Mouse (Mus musculus): ENCODE data around the gene Hepacam. TPM values are rescaled to one million over a fixed set of nuclear protein-coding genes. Genes with fewer than 3 reads are reported as not detected.

Gene Hepacam
- polyA plus RNA-seq, 1 experiment = not detected

GRCm38 (mm10) chr9:37347988-37348642, 19.0 kb upstream of the Hepacam start, which contains the start of gene Ccdc15:
Ccdc15 (minus strand) TSS chr9:37348432.
- Histone ChIP-seq H3K79me2 (ENCODE audit: control insufficient read depth, insufficient read depth) (no peaks in the 10 kb centered on the region), H3ac (ENCODE audit: control insufficient read depth, insufficient read length) (peak within 1 kb of the TSS; percentile 23), H3K4me2 (ENCODE audit: low read depth) (peak within 1 kb of the TSS; percentile 86), H3K36me3 (ENCODE audit: control insufficient read depth, insufficient read depth) (no peaks in the 10 kb centered on the region), H3K4me3 (peak within 1 kb of the TSS; percentile 52), H3K27me3 (ENCODE audit: control insufficient read depth, insufficient read depth, insufficient read length) (no peaks in the 10 kb centered on the region)
- TF ChIP-seq POLR2A (IDR thresholded peaks at IDR 0.05; ENCODE audit: insufficient read length, low read depth) (peak; percentile 85), SRF (IDR thresholded peaks at IDR 0.05; ENCODE audit: control insufficient read depth, insufficient read length, low read depth) (peak; percentile 47), POLR2AphosphoS2 (IDR thresholded peaks at IDR 0.05; ENCODE audit: insufficient read length, low read depth) (peak; percentile 81), TCF3 (IDR thresholded peaks at IDR 0.05; ENCODE audit: insufficient read length, low read depth) (no peak), MYOG (IDR thresholded peaks at IDR 0.05; ENCODE audit: control insufficient read depth in 1 of 3, insufficient read depth in 1 of 3, insufficient read length in 2 of 3, low read depth in 2 of 3) (peak in 1 of 3 experiments; percentile 23), E2F4 (IDR thresholded peaks at IDR 0.05; ENCODE audit: insufficient read depth) (peak; percentile 90), MYOD1 (IDR thresholded peaks at IDR 0.05; ENCODE audit: control insufficient read depth in 1 of 3, insufficient read length in 2 of 3, low read depth in 2 of 3) (no peak)

DNA sequence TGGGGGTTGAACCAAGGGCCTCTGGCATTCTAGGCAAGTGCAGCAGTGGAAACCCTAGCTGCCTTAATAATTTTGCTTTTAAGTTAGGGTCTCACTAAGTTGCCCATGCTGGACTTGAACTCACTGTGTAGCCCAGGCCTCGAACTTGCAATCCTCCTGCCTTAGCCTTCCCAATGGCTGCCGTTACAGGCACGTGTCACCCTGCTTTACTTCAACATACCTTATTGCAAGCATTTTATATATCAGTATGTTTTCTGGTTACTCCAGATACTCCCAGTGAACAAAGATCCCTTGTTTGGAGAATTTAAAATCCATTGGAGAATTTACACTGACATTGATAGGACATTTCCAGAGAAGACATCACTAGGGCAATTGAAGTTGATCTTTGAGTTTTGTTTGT, 18.1 kb upstream of the Hepacam start:
- Histone ChIP-seq H3K36me3 (ENCODE audit: control insufficient read depth, insufficient read depth) (no peaks in the 10 kb centered on the region), H3K4me3 (peak overlapping the region; percentile 52), H3K27me3 (ENCODE audit: control insufficient read depth, insufficient read depth, insufficient read length) (no peaks in the 10 kb centered on the region), H3ac (ENCODE audit: control insufficient read depth, insufficient read length) (peak overlapping the region; percentile 23), H3K79me2 (ENCODE audit: control insufficient read depth, insufficient read depth) (no peaks in the 10 kb centered on the region), H3K4me2 (ENCODE audit: low read depth) (peak overlapping the region; percentile 86)
- TF ChIP-seq MAX (IDR thresholded peaks at IDR 0.05; ENCODE audit: low read depth) (no peak), POLR2AphosphoS2 (IDR thresholded peaks at IDR 0.05; ENCODE audit: insufficient read length, low read depth) (no peak), POLR2A (IDR thresholded peaks at IDR 0.05; ENCODE audit: insufficient read length, low read depth) (no peak), E2F4 (IDR thresholded peaks at IDR 0.05; ENCODE audit: insufficient read depth) (no peak), TCF12 (IDR thresholded peaks at IDR 0.05; ENCODE audit: insufficient read depth, poor library complexity, severe bottlenecking) (no peak), MYOD1 (IDR thresholded peaks at IDR 0.05; ENCODE audit: control insufficient read depth in 1 of 3, insufficient read length in 2 of 3, low read depth in 2 of 3) (no peak)

GRCm38 (mm10) chr9:37351266-37351665, 15.9 kb upstream of the Hepacam start:
- Histone ChIP-seq H3K4me2 (ENCODE audit: low read depth) (no peak overlapping the region), H3K4me3 (no peak overlapping the region), H3K79me2 (ENCODE audit: control insufficient read depth, insufficient read depth) (no peaks in the 10 kb centered on the region), H3K27me3 (ENCODE audit: control insufficient read depth, insufficient read depth, insufficient read length) (no peaks in the 10 kb centered on the region), H3K36me3 (ENCODE audit: control insufficient read depth, insufficient read depth) (no peaks in the 10 kb centered on the region), H3ac (ENCODE audit: control insufficient read depth, insufficient read length) (no peak overlapping the region)
- TF ChIP-seq MYOD1 (IDR thresholded peaks at IDR 0.05; ENCODE audit: control insufficient read depth in 1 of 3, insufficient read length in 2 of 3, low read depth in 2 of 3) = no peak
- no peak for TF ChIP-seq POLR2AphosphoS2 (IDR thresholded peaks at IDR 0.05; ENCODE audit: insufficient read length, low read depth)
- no peak for TF ChIP-seq TCF12 (IDR thresholded peaks at IDR 0.05; ENCODE audit: insufficient read depth, poor library complexity, severe bottlenecking)
- no peak for TF ChIP-seq REST (IDR thresholded peaks at IDR 0.05; ENCODE audit: insufficient read depth, insufficient read length)
- TF ChIP-seq MAX (IDR thresholded peaks at IDR 0.05; ENCODE audit: low read depth) = no peak
- no peak for TF ChIP-seq TCF3 (IDR thresholded peaks at IDR 0.05; ENCODE audit: insufficient read length, low read depth)
- TF ChIP-seq MYOG (IDR thresholded peaks at IDR 0.05; ENCODE audit: control insufficient read depth in 1 of 3, insufficient read depth in 1 of 3, insufficient read length in 2 of 3, low read depth in 2 of 3) = no peak
- TF ChIP-seq SRF (IDR thresholded peaks at IDR 0.05; ENCODE audit: control insufficient read depth, insufficient read length, low read depth) = no peak
- no peak for TF ChIP-seq CEBPB (IDR thresholded peaks at IDR 0.05; ENCODE audit: insufficient read depth, poor library complexity, severe bottlenecking)
- TF ChIP-seq POLR2A (IDR thresholded peaks at IDR 0.05; ENCODE audit: insufficient read length, low read depth) = no peak
- no peak for TF ChIP-seq E2F4 (IDR thresholded peaks at IDR 0.05; ENCODE audit: insufficient read depth)
- TF ChIP-seq USF1 (IDR thresholded peaks at IDR 0.05; ENCODE audit: low read depth) = no peak

DNA sequence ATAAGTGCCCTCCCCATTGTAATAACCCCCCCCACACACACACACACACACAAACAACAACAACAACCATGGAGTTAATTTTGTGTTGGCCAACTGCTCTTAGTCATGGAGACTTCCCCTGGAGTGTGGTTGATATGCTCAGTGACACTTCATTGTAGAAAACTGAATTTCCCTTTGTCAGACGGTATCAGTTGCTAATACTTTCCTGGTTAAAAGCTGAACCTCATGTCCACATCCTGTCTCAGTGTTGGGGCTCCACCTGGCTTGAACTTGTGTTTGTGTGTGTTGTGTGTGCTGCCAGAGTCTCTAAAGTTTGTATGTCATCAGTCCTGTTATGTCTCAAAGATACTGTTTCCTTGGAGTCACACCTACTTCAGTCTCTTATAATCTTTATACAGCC, 12.7 kb upstream of the Hepacam start:
- no peaks in the 10 kb centered on the region for H3K79me2 ChIP-seq (ENCODE audit: control insufficient read depth, insufficient read depth)
- H3K27me3 ChIP-seq (ENCODE audit: control insufficient read depth, insufficient read depth, insufficient read length) = no peaks in the 10 kb centered on the region
- no peaks in the 10 kb centered on the region for H3K36me3 ChIP-seq (ENCODE audit: control insufficient read depth, insufficient read depth)
- no peak overlapping the region for H3ac ChIP-seq (ENCODE audit: control insufficient read depth, insufficient read length)
- TF ChIP-seq CEBPB (IDR thresholded peaks at IDR 0.05; ENCODE audit: insufficient read depth, poor library complexity, severe bottlenecking) (no peak), MYOG (IDR thresholded peaks at IDR 0.05; ENCODE audit: control insufficient read depth in 1 of 3, insufficient read depth in 1 of 3, insufficient read length in 2 of 3, low read depth in 2 of 3) (no peak), TCF12 (IDR thresholded peaks at IDR 0.05; ENCODE audit: insufficient read depth, poor library complexity, severe bottlenecking) (no peak), TCF3 (IDR thresholded peaks at IDR 0.05; ENCODE audit: insufficient read length, low read depth) (no peak), POLR2AphosphoS2 (IDR thresholded peaks at IDR 0.05; ENCODE audit: insufficient read length, low read depth) (no peak), POLR2A (IDR thresholded peaks at IDR 0.05; ENCODE audit: insufficient read length, low read depth) (no peak), E2F4 (IDR thresholded peaks at IDR 0.05; ENCODE audit: insufficient read depth) (no peak), MAX (IDR thresholded peaks at IDR 0.05; ENCODE audit: low read depth) (no peak), REST (IDR thresholded peaks at IDR 0.05; ENCODE audit: insufficient read depth, insufficient read length) (no peak), USF1 (IDR thresholded peaks at IDR 0.05; ENCODE audit: low read depth) (no peak)
- no peak overlapping the region for H3K4me3 ChIP-seq
- H3K4me2 ChIP-seq (ENCODE audit: low read depth) = no peak overlapping the region
